Mouse (Mus musculus): ENCODE results near the gene Zfp286.

Zfp286 gene

DNA sequence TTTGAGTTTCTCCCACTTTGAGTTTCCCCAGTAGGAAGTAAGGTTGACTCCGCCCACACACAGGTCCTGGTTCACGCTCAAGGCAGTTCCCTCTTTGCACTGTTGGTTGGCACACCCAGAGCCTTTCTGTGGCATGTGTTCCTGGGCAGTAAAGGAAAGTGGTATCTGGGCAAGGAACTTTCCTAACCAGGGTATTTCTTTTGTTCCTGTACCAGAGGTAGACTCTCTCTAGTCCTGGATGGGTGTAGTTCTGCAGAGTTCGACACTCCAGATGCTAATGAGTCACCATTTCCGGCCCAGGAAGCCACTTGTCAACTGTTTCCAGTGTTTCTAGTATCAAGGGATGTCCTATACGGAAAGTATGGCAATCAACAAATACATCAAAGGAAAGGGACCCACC, 32.6 kb upstream of the Zfp286 start:
- Histone ChIP-seq H3K36me3 (ENCODE audit: insufficient read depth, low read length) (no peaks in the 10 kb centered on the region), H3K9me3 (ENCODE audit: low read length) (no peaks in the 10 kb centered on the region), H3K4me3 (replicated peaks; ENCODE audit: low read length) (no peak overlapping the region), H3K4me1 (replicated peaks; ENCODE audit: low read depth, low read length) (peaks cover 41% of the 10 kb centered on the region), H3K27me3 (ENCODE audit: insufficient read depth, low read length) (peaks cover 33% of the 10 kb centered on the region)
- no peak for TF ChIP-seq POU5F1 (IDR thresholded peaks at IDR 0.05; ENCODE audit: borderline replicate concordance, low read length)
- TF ChIP-seq CTCF (conservative IDR thresholded peaks at IDR 0.05; ENCODE audit: low read length), result no peak
- no peak; the same call in 1 of the 2 replicates for TF ChIP-seq NANOG (IDR thresholded peaks at IDR 0.05; ENCODE audit: borderline replicate concordance, low read length)

DNA sequence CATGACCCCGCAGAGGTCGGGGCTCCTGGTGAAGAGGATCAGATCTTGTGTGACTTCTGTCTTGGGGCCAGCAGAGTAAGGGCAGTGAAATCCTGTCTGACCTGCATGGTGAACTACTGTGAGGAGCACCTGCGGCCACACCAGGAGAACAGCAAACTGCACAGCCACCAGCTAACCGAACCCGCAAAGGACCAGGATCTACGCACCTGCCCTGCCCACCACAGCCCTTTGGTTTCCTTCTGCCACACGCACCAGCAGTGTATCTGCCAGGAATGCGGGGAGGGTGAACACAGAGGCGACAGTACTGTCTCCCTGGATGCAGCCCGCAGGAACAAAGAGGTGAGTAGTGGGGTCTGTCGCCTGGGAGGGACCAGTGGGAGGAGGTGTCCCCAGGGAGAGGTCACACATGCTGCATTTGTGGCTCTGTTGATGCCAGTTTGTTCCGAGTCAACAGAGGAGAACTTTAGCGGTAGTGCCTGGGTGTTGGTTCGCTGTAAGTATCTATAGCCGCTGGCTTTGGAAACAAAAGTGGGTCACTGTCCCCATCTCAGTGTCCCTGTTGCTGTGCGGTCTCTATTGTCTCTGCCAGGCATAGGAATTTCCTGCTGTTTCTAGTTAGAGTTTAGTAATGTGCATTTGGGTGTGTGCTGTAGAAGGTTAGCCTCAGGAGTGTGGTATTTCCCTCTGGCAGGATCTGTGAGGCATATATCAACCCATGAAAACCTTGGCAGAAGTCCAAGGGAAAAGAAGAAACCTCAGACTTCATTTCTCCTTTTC, 31.6 kb upstream of the Zfp286 start:
- TF ChIP-seq CTCF (conservative IDR thresholded peaks at IDR 0.05; ENCODE audit: low read length) (no peak), NANOG (IDR thresholded peaks at IDR 0.05; ENCODE audit: borderline replicate concordance, low read length) (no peak), POU5F1 (IDR thresholded peaks at IDR 0.05; ENCODE audit: borderline replicate concordance, low read length) (no peak)
- peak overlapping the region; percentile 69 for H3K4me3 ChIP-seq (replicated peaks; ENCODE audit: low read length)
- peaks cover 39% of the 10 kb centered on the region for H3K4me1 ChIP-seq (replicated peaks; ENCODE audit: low read depth, low read length)
- no peaks in the 10 kb centered on the region for H3K9me3 ChIP-seq (ENCODE audit: low read length)
- H3K27me3 ChIP-seq (ENCODE audit: insufficient read depth, low read length), result peaks cover 31% of the 10 kb centered on the region
- H3K36me3 ChIP-seq (ENCODE audit: insufficient read depth, low read length), result no peaks in the 10 kb centered on the region

DNA sequence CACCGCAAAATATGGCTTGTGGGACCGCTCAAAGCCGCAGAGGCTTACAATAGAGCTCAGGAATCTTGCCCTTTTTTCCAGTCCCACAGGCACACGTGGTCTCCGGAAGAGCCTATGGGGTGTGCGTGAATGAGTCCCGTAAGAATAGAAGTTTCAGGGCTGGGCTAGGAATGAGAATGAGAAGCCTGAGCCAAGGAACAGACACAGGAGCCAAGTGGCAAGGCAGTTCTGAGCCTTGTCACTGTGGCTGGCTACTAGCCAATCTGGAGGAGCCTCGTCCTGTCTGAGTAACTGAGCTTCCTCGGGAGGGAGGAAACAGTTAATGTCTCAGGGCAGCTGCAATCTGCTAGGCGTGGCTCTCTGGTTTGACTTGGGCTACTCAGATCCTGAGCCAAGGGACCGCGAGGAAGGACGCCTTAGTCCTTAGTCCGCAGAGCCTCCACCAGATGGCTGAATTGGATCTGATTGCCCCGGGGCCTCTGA, 30.8 kb upstream of the Zfp286 start, which contains the start of gene Trim16:
Gene Trim16, plus strand, starts transcription at position 173 of the 483 bp plus-strand sequence.
- no peaks in the 10 kb centered on the region for H3K9me3 ChIP-seq (ENCODE audit: low read length)
- H3K4me1 ChIP-seq (replicated peaks; ENCODE audit: low read depth, low read length), result peaks cover 32% of the 10 kb centered on the region
- H3K4me3 ChIP-seq (replicated peaks; ENCODE audit: low read length), result peak within 1 kb of the TSS; percentile 69
- H3K36me3 ChIP-seq (ENCODE audit: insufficient read depth, low read length), result no peaks in the 10 kb centered on the region
- H3K27me3 ChIP-seq (ENCODE audit: insufficient read depth, low read length), result peaks cover 30% of the 10 kb centered on the region
- TF ChIP-seq POU5F1 (IDR thresholded peaks at IDR 0.05; ENCODE audit: borderline replicate concordance, low read length) (no peak), CTCF (conservative IDR thresholded peaks at IDR 0.05; ENCODE audit: low read length) (no peak), NANOG (IDR thresholded peaks at IDR 0.05; ENCODE audit: borderline replicate concordance, low read length) (no peak)

DNA sequence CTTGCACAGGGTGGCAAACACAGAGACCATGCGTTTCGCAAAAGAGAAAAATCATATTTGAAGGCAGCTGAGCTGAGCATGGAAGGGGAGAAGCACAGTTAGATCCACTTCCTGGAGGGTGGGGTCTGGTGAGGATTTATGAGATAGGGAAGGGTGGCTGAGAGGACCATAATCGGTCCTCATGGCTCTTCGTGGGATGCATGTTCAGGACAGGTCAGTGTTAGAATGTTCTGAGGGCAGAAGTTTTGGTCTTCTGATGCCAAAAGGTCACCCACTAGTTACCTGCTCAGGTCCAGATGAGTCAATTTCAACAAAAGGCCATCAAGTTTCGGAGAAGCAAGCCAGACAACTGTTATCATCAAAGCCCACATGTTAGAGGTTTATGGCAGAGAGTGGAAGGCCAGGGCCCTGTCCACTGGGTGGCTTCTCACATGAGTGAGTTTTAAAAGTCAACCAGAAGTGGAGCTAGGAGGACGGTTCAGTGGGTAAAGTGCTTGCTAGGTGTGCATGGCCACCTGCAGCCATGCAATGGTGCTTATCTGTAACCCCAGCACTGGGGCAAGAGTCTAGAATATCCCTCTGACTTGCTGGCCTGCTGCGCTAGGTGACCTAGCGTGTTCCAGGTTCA, 29.9 kb upstream of the Zfp286 start:
- Histone ChIP-seq H3K27me3 (ENCODE audit: insufficient read depth, low read length) (peaks cover 30% of the 10 kb centered on the region), H3K4me1 (replicated peaks; ENCODE audit: low read depth, low read length) (peaks cover 29% of the 10 kb centered on the region), H3K36me3 (ENCODE audit: insufficient read depth, low read length) (no peaks in the 10 kb centered on the region), H3K4me3 (replicated peaks; ENCODE audit: low read length) (no peak overlapping the region), H3K9me3 (ENCODE audit: low read length) (no peaks in the 10 kb centered on the region)
- no peak for TF ChIP-seq POU5F1 (IDR thresholded peaks at IDR 0.05; ENCODE audit: borderline replicate concordance, low read length)

DNA sequence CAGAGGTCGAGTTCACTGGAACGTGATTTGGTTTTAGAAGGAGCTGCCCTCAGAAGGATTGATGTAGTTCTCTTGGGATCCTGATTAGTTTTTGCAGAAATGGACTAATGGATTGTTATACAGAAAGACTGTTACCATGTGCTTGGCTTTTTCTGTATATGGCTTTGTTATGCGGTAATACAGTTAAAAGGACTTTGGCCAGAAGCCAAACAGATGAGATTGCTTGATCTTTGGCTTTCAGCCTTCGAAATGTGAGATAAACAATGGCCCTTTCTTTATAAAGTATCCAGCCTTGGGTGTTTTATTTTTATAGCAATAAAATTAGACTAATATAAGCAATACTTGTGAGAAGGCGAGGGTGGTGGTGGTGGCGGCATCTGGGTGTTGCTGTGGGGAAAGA, 27.3 kb upstream of the Zfp286 start:
- no peaks in the 10 kb centered on the region for H3K36me3 ChIP-seq (ENCODE audit: insufficient read depth, low read length)
- H3K4me3 ChIP-seq (replicated peaks; ENCODE audit: low read length), result no peak overlapping the region
- no peaks in the 10 kb centered on the region for H3K9me3 ChIP-seq (ENCODE audit: low read length)
- peaks cover 19% of the 10 kb centered on the region for H3K4me1 ChIP-seq (replicated peaks; ENCODE audit: low read depth, low read length)
- peaks cover 32% of the 10 kb centered on the region for H3K27me3 ChIP-seq (ENCODE audit: insufficient read depth, low read length)
- no peak for TF ChIP-seq POU5F1 (IDR thresholded peaks at IDR 0.05; ENCODE audit: borderline replicate concordance, low read length)
- TF ChIP-seq CTCF (conservative IDR thresholded peaks at IDR 0.05; ENCODE audit: low read length), result no peak
- TF ChIP-seq NANOG (IDR thresholded peaks at IDR 0.05; ENCODE audit: borderline replicate concordance, low read length), result no peak

DNA sequence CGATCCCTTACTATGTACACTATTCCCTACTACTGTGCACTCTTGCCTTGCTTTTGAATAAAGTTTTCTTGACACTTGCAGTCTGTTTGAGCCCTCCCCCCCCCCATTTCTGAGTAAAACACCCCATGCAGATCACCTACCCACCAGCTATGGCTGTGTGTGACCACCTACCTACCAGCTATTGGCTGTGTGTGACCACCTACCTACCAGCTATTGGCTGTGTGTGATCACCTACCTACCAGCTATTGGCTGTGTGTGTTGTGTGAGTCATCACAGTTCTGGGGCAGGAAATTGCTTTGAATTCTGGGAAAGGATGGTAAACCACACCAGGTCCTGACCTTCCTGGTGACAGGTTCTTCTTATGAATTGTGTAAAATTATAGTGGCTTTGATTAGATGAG, 26.2 kb upstream of the Zfp286 start:
- TF ChIP-seq NANOG (IDR thresholded peaks at IDR 0.05; ENCODE audit: borderline replicate concordance, low read length) (no peak), POU5F1 (IDR thresholded peaks at IDR 0.05; ENCODE audit: borderline replicate concordance, low read length) (no peak), CTCF (conservative IDR thresholded peaks at IDR 0.05; ENCODE audit: low read length) (no peak)
- H3K4me1 ChIP-seq (replicated peaks; ENCODE audit: low read depth, low read length), result peaks cover 9% of the 10 kb centered on the region
- H3K9me3 ChIP-seq (ENCODE audit: low read length), result no peaks in the 10 kb centered on the region
- H3K4me3 ChIP-seq (replicated peaks; ENCODE audit: low read length), result no peak overlapping the region
- H3K36me3 ChIP-seq (ENCODE audit: insufficient read depth, low read length), result no peaks in the 10 kb centered on the region
- peaks cover 25% of the 10 kb centered on the region for H3K27me3 ChIP-seq (ENCODE audit: insufficient read depth, low read length)

DNA sequence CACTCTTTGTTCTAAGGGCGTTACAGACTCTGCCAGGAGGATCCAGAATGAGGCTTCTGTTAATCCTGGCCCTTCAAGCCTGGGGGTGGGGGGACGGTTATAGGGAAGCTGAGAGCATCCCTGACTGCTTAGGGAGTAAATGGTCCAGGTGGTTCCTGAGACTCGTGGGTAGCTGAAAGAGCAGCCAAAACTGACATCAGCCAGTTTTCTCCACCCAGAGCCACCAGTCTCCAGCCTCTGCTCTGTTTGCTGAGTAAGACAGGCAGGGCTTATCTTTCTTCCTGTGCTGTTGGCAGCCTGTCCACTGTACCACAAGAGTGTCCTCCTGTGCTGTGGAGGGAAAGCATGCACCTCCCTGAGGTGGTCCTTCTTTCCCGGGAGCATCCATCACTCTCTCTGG, 25.4 kb upstream of the Zfp286 start:
- Histone ChIP-seq H3K27me3 (ENCODE audit: insufficient read depth, low read length) (peaks cover 22% of the 10 kb centered on the region), H3K4me1 (replicated peaks; ENCODE audit: low read depth, low read length) (peaks cover under 1% of the 10 kb centered on the region; the same call in 1 of the 2 replicates), H3K4me3 (replicated peaks; ENCODE audit: low read length) (no peak overlapping the region), H3K36me3 (ENCODE audit: insufficient read depth, low read length) (no peaks in the 10 kb centered on the region), H3K9me3 (ENCODE audit: low read length) (no peaks in the 10 kb centered on the region)
- TF ChIP-seq NANOG (IDR thresholded peaks at IDR 0.05; ENCODE audit: borderline replicate concordance, low read length), result no peak
- no peak for TF ChIP-seq CTCF (conservative IDR thresholded peaks at IDR 0.05; ENCODE audit: low read length)
- no peak for TF ChIP-seq POU5F1 (IDR thresholded peaks at IDR 0.05; ENCODE audit: borderline replicate concordance, low read length)

DNA sequence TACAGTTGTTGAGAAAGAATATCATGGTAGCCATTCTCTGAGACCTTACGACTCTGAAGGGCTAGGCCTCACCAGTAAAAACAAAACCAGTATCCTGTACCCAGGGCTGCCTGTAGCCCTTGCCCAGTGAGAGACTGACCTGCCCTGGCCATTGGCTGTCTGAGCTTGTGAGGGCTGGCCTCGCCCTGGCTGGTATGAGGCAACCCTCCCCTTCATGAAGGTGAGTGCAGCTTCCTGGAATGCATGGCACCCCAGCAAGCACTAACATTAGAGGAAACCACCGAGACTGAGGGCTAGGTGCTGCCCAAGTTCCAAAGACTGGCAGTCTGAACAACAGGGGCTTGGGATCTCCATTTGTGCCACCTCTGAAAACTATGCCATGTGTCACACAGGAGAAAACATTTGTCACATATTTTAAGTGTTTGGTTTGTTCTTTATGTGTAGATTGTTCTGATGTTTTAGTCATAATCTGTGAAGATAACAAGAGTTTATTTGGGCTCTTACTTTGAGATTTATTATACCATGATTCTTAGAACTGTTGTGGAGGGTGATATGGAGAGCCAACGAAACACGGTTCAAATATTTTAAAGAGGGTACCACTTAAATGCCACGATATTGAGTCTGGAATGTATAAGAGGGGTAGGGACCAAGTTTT, 24.8 kb upstream of the Zfp286 start:
- TF ChIP-seq POU5F1 (IDR thresholded peaks at IDR 0.05; ENCODE audit: borderline replicate concordance, low read length) (no peak), NANOG (IDR thresholded peaks at IDR 0.05; ENCODE audit: borderline replicate concordance, low read length) (no peak)
- Histone ChIP-seq H3K9me3 (ENCODE audit: low read length) (no peaks in the 10 kb centered on the region), H3K4me1 (replicated peaks; ENCODE audit: low read depth, low read length) (no peaks in the 10 kb centered on the region), H3K36me3 (ENCODE audit: insufficient read depth, low read length) (no peaks in the 10 kb centered on the region), H3K27me3 (ENCODE audit: insufficient read depth, low read length) (peaks cover 18% of the 10 kb centered on the region), H3K4me3 (replicated peaks; ENCODE audit: low read length) (no peak overlapping the region)

Measured in E14TG2a.4 (cell line).